Mouse (Mus musculus) sigmoid colon, adult 10 weeks (tissue): ENCODE measurements around the gene Aurkaip1. TPM values are rescaled to one million over a fixed set of nuclear protein-coding genes. Genes with fewer than 3 reads are reported as not detected.

ENCODE experiments used
- polyA plus RNA-seq: library from polyadenylated mRNA; stranded (reverse); fragments of 350-450 nt; fragmentation: Illumina TruSeq; extraction: RNeasy Lipid Tissue Mini Kit (QIAGEN cat#74804); gene quantifications from one replicate; pipeline ENCODE4 v1.2.3, GENCODE M21; 2014; ENCODE audit warnings: low read depth, low replicate concordance

Aurkaip1 gene
- polyA plus RNA-seq = 4.8 TPM

GRCm38 (mm10) chr4:155831205-155831766 lies at the start of gene Aurkaip1:
TSS of gene Aurkaip1 (plus strand) at chr4:155831272.

GRCm38 (mm10) chr4:155785819-155786218 lies 45.3 kb upstream of the Aurkaip1 start, which contains the start of gene Tmem88b:
TSS of gene Tmem88b (minus strand) at chr4:155785874.

GRCm38 (mm10) chr4:155790021-155790489 lies 41.0 kb upstream of the Aurkaip1 start, which contains the start of gene Ankrd65:
TSS of gene Ankrd65 (plus strand) at chr4:155790439.

GRCm38 (mm10) chr4:155802741-155803339 lies 28.2 kb upstream of the Aurkaip1 start, which contains the start of gene Mrpl20:
TSS of gene Mrpl20 (plus strand) at chr4:155802878.

GRCm38 (mm10) chr4:155811929-155812664 lies 19.0 kb upstream of the Aurkaip1 start, which contains the start of gene Ccnl2:
TSS of gene Ccnl2 (plus strand) at chr4:155812489.

GRCm38 (mm10) chr4:155839483-155839910 lies 8.4 kb downstream of the Aurkaip1 start, which contains the start of gene Mxra8:
TSS of gene Mxra8 (plus strand) at chr4:155839680.

GRCm38 (mm10) chr4:155846871-155847578 lies 16.0 kb downstream of the Aurkaip1 start, which contains the start of gene Dvl1:
TSS of gene Dvl1 (plus strand) at chr4:155847402.

GRCm38 (mm10) chr4:155863001-155863400 lies 31.9 kb downstream of the Aurkaip1 start, which contains the start of gene Tas1r3:
TSS of gene Tas1r3 (minus strand) at chr4:155863362.

GRCm38 (mm10) chr4:155869317-155870033 lies 38.4 kb downstream of the Aurkaip1 start, which contains the start of the genes Cptp and Ints11:
TSS of gene Cptp (minus strand) at chr4:155869440.
TSS of gene Ints11 (plus strand) at chr4:155869546.

Other genes starting within 250 kb of the Aurkaip1 start
- 12.6 TPM for gene Slc35e2, start 229.9 kb upstream of the Aurkaip1 start, polyA plus RNA-seq
- gene Cdk11b, start 206.4 kb upstream of the Aurkaip1 start, polyA plus RNA-seq = 70.4 TPM
- not detected for gene Gm10563, start 185.9 kb upstream of the Aurkaip1 start, polyA plus RNA-seq
- gene Mmp23, start 177.9 kb upstream of the Aurkaip1 start, polyA plus RNA-seq = 0.54 TPM
- gene Mib2, start 162.1 kb upstream of the Aurkaip1 start, polyA plus RNA-seq = 1.3 TPM
- not detected for gene Fndc10, start 136.9 kb upstream of the Aurkaip1 start, polyA plus RNA-seq
- 110 TPM for gene Ssu72, start 126.5 kb upstream of the Aurkaip1 start, polyA plus RNA-seq
- not detected for gene Tmem240, start 96.5 kb upstream of the Aurkaip1 start, polyA plus RNA-seq
- gene Atad3a, start 70.2 kb upstream of the Aurkaip1 start, polyA plus RNA-seq = 5.1 TPM
- 0.63 TPM for gene Vwa1, start 56.6 kb upstream of the Aurkaip1 start, polyA plus RNA-seq
- gene Tmem88b, start 45.4 kb upstream of the Aurkaip1 start, polyA plus RNA-seq = 0.98 TPM
- gene Ankrd65, start 40.8 kb upstream of the Aurkaip1 start, polyA plus RNA-seq = not detected
- 39.1 TPM for gene Mrpl20, start 28.4 kb upstream of the Aurkaip1 start, polyA plus RNA-seq
- 177 TPM for gene Ccnl2, start 18.8 kb upstream of the Aurkaip1 start, polyA plus RNA-seq
- 52.4 TPM for gene Mxra8, start 8.4 kb downstream of the Aurkaip1 start, polyA plus RNA-seq
- 1.5 TPM for gene Dvl1, start 16.1 kb downstream of the Aurkaip1 start, polyA plus RNA-seq
- gene Tas1r3, start 32.1 kb downstream of the Aurkaip1 start, polyA plus RNA-seq = 0.13 TPM
- gene Cptp, start 38.2 kb downstream of the Aurkaip1 start, polyA plus RNA-seq = 7.8 TPM
- 2.7 TPM for gene Ints11, start 38.3 kb downstream of the Aurkaip1 start, polyA plus RNA-seq
- 1.3 TPM for gene Pusl1, start 60.5 kb downstream of the Aurkaip1 start, polyA plus RNA-seq
- 0.47 TPM for gene Acap3, start 60.5 kb downstream of the Aurkaip1 start, polyA plus RNA-seq
- 117 TPM for gene Ube2j2, start 112.6 kb downstream of the Aurkaip1 start, polyA plus RNA-seq
- 3.3 TPM for gene C1qtnf12, start 131.0 kb downstream of the Aurkaip1 start, polyA plus RNA-seq
- 6.1 TPM for gene B3galt6, start 161.4 kb downstream of the Aurkaip1 start, polyA plus RNA-seq
- 145 TPM for gene Sdf4, start 161.6 kb downstream of the Aurkaip1 start, polyA plus RNA-seq
- not detected for gene Tnfrsf4, start 182.6 kb downstream of the Aurkaip1 start, polyA plus RNA-seq
- not detected for gene Tnfrsf18, start 194.9 kb downstream of the Aurkaip1 start, polyA plus RNA-seq
- 2.5 TPM for gene Ttll10, start 228.1 kb downstream of the Aurkaip1 start, polyA plus RNA-seq